8 mouse cellular contexts compared by ENCODE assay signal in the genomic region with DNA sequence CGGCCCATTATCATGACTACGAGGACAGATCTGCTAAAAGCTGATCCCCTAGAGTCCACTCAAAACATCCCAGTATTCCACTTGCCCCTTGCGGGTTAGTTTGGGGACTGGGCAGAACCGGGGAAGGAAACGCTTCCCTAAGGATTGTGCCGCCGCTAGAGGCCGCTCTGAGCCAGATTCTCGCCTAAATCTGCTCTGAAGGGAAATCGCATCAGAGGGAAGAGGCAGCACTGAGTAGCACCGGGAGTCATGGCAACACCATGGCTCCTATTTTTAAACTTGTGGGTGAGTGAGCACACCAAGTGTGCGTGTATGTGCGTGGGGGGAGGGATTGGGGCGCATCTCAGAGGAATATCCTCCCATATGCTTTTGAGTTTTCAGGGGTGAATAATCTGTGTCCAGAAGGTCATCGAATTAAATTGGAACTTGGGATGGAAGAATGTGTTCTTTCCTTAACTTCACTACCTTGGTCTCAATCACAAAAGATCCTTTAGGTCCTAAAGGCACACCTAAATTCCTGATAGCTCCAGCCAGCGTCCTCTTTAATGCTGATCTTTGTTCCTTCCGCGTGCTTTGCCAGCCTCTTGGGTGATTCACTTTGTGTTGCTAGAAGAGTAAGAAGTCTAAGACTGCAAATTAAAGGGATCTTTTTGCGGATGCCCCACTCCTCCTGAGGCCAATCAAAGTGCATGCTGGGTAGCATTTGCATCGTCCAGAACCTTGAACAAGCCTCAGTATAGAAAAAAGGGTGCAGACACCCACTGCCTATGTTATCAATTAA.
DNase-seq lines count a peak whose midpoint lies in the region; ATAC-seq and TF ChIP-seq lines count a peak whose summit lies in the region.

No protein-coding gene starts in this region.

- peak; percentile 12 for DNase-seq in Patski (ENCODE audit: low read depth, low spot score)
- peak; percentile 59 for DNase-seq in cerebellum, adult 9-10 months
- DNase-seq in frontal cortex, adult 2 months (ENCODE audit: extremely low spot score in 1 of 2, low spot score in 1 of 2), result peak; percentile 86 to 96
- peak; percentile 90 for DNase-seq in hindbrain, embryonic 11.5 days (ENCODE audit: low spot score)
- peak; percentile 88 for DNase-seq in layer of hippocampus, adult 8-10 months (ENCODE audit: low spot score in 2 of 2)
- DNase-seq in lung, postnatal 0 days (ENCODE audit: low spot score), result peak; percentile 83
- DNase-seq in retina, embryonic 14.5 days (ENCODE audit: low spot score), result peak; percentile 90
- DNase-seq in urinary bladder, adult 18-20 months (ENCODE audit: low spot score in 2 of 2), result peak; percentile 39 to 69

- H3K27me3 ChIP-seq in Patski, result no peaks in the 10 kb centered on the region
- H3K27me3 ChIP-seq in hindbrain, embryonic 11.5 days (ENCODE audit: control insufficient read depth, insufficient read depth, low read length), result no peaks in the 10 kb centered on the region
- H3K27me3 ChIP-seq in lung, postnatal 0 days (replicated peaks; ENCODE audit: insufficient read depth, low read length), result no peaks in the 10 kb centered on the region

- in situ Hi-C loops in Patski (cut with MboI; ENCODE audit: low pct_unique_long_range_greater_than_20kb), result loop anchor here (5.0 kb wide), 2 partner anchors 220 to 445 kb away; no protein-coding TSS in a partner anchor

- no peak overlapping the region for H3K27ac ChIP-seq in hindbrain, embryonic 11.5 days (ENCODE audit: low read depth, low read length)
- H3K27ac ChIP-seq in lung, postnatal 0 days (ENCODE audit: low read length), result no peak overlapping the region

- no peaks in the 10 kb centered on the region for H3K4me1 ChIP-seq in hindbrain, embryonic 11.5 days (replicated peaks; ENCODE audit: control insufficient read depth, insufficient read depth, low read length)
- no peaks in the 10 kb centered on the region for H3K4me1 ChIP-seq in lung, postnatal 0 days (ENCODE audit: insufficient read depth, low read depth, low read length)

- ATAC-seq in Patski, result peak; percentile 93
- peak; percentile 75 for ATAC-seq in hindbrain, embryonic 11.5 days (ENCODE audit: low FRiP score)
- ATAC-seq in lung, postnatal 0 days, result peak; percentile 79

- POLR2A ChIA-PET in Patski (lab: Charles Lee), result no interaction called here

- 23% methylated on average over 20 of the region's 20 CpGs for WGBS in hindbrain, embryonic 11.5 days
- 22% methylated on average over 20 of the region's 20 CpGs for WGBS in lung, postnatal 0 days

- CTCF ChIA-PET in Patski (lab: Charles Lee), result interaction anchor here (1.8 kb wide), 1 partner anchor 223 kb away, joined by 6 read pairs; no protein-coding TSS in a partner anchor

- TF ChIP-seq CTCF in Patski (IDR thresholded peaks at IDR 0.05), result peak; percentile 88
- TF ChIP-seq CTCF in lung, postnatal 0 days (IDR thresholded peaks at IDR 0.05), result peak; percentile 85

- no peaks in the 10 kb centered on the region for H3K36me3 ChIP-seq in hindbrain, embryonic 11.5 days (ENCODE audit: control insufficient read depth, insufficient read depth, low read length)
- no peaks in the 10 kb centered on the region for H3K36me3 ChIP-seq in lung, postnatal 0 days (ENCODE audit: insufficient read depth, low read length)

- no peak for TF ChIP-seq EP300 in lung, postnatal 0 days (IDR thresholded peaks at IDR 0.05)

- no peaks in the 10 kb centered on the region for H3K9me3 ChIP-seq in hindbrain, embryonic 11.5 days (ENCODE audit: control insufficient read depth, low read length)
- no peaks in the 10 kb centered on the region for H3K9me3 ChIP-seq in lung, postnatal 0 days (ENCODE audit: low read length)

- no peak overlapping the region for H3K4me3 ChIP-seq in hindbrain, embryonic 11.5 days (ENCODE audit: low read depth, low read length)
- no peak overlapping the region for H3K4me3 ChIP-seq in lung, postnatal 0 days (ENCODE audit: low read depth, low read length)

- H3K9ac ChIP-seq in hindbrain, embryonic 11.5 days (ENCODE audit: low read depth, low read length), result no peak overlapping the region
- H3K9ac ChIP-seq in lung, postnatal 0 days (replicated peaks; ENCODE audit: low read depth), result no peak overlapping the region

- H3K4me2 ChIP-seq in hindbrain, embryonic 11.5 days (replicated peaks; ENCODE audit: low read depth, low read length), result no peak overlapping the region
- H3K4me2 ChIP-seq in lung, postnatal 0 days (replicated peaks; ENCODE audit: low read depth, low read length), result no peak overlapping the region

Comparison
In these comparisons a context has a peak if more than half of its experiments do, and no peak if none do; other contexts are left out.
1. DNase-seq: peak in every context shown above with its lines; median percentile 91 in frontal cortex, adult 2 months; 90 in hindbrain, embryonic 11.5 days; 90 in retina, embryonic 14.5 days; 88 in layer of hippocampus, adult 8-10 months; 83 in lung, postnatal 0 days; 59 in cerebellum, adult 9-10 months; 54 in urinary bladder, adult 18-20 months; 12 in Patski.